Mouse (Mus musculus): ENCODE measurements around the gene Sgca.
"Not testable (repeated sequence)": the region's sequence is repeated elsewhere in the genome, so short reads cannot be mapped to it uniquely, and the experiment has no call there.

The Sgca gene

GRCm38 (mm10) chr11:94976199-94976598, at the start of gene Sgca:
Gene Sgca, minus strand, starts transcription at chr11:94976327.
- DNase-seq (ENCODE audit: low read depth): no peak

GRCm38 (mm10) chr11:95025227-95026012, 49.3 kb upstream of the Sgca start:
- DNase-seq (ENCODE audit: low read depth): no peak

GRCm38 (mm10) chr11:95024439-95025184, 48.5 kb upstream of the Sgca start:
- DNase-seq (ENCODE audit: low read depth): no peak

- DNase-seq (ENCODE audit: low read depth): no peak
Measured at GRCm38 (mm10) chr11:95023481-95023880, 47.4 kb upstream of the Sgca start.

- no peak for DNase-seq (ENCODE audit: low read depth)
Measured at GRCm38 (mm10) chr11:95022237-95022992, 46.3 kb upstream of the Sgca start.

- DNase-seq (ENCODE audit: low read depth): no peak
Measured at GRCm38 (mm10) chr11:95015484-95015883, 39.4 kb upstream of the Sgca start.

- no peak for DNase-seq (ENCODE audit: low read depth)
Measured at GRCm38 (mm10) chr11:95012487-95012886, 36.4 kb upstream of the Sgca start.

GRCm38 (mm10) chr11:95012075-95012474, 35.9 kb upstream of the Sgca start:
- no peak for DNase-seq (ENCODE audit: low read depth)

GRCm38 (mm10) chr11:95011416-95011815, 35.3 kb upstream of the Sgca start:
- no peak for DNase-seq (ENCODE audit: low read depth)

- not testable (repeated sequence) for DNase-seq (ENCODE audit: low read depth)
Measured at GRCm38 (mm10) chr11:95010841-95011403, 34.8 kb upstream of the Sgca start.

- no peak for DNase-seq (ENCODE audit: low read depth)
Measured at GRCm38 (mm10) chr11:95010141-95010739, 34.1 kb upstream of the Sgca start.

GRCm38 (mm10) chr11:95009629-95010014, 33.5 kb upstream of the Sgca start, which contains the start of gene Samd14:
Gene Samd14, plus strand, starts transcription at chr11:95009879.
- no peak for DNase-seq (ENCODE audit: low read depth)

- no peak for DNase-seq (ENCODE audit: low read depth)
Measured at GRCm38 (mm10) chr11:95008661-95009628, 32.8 kb upstream of the Sgca start.

GRCm38 (mm10) chr11:95007418-95007817, 31.3 kb upstream of the Sgca start:
- DNase-seq (ENCODE audit: low read depth): no peak

GRCm38 (mm10) chr11:95006525-95007219, 30.5 kb upstream of the Sgca start:
- peak; percentile 63 for DNase-seq (ENCODE audit: low read depth)

GRCm38 (mm10) chr11:95006038-95006437, 29.9 kb upstream of the Sgca start:
- no peak for DNase-seq (ENCODE audit: low read depth)

GRCm38 (mm10) chr11:95004937-95005198, 28.7 kb upstream of the Sgca start:
- DNase-seq (ENCODE audit: low read depth): no peak

GRCm38 (mm10) chr11:95004136-95004936, 28.2 kb upstream of the Sgca start:
- no peak for DNase-seq (ENCODE audit: low read depth)

- no peak for DNase-seq (ENCODE audit: low read depth)
Measured at GRCm38 (mm10) chr11:95002705-95003104, 26.6 kb upstream of the Sgca start.
